Mouse (Mus musculus): ENCODE data around the gene Prune2. TPM values are rescaled to one million over a fixed set of nuclear protein-coding genes. Genes with fewer than 3 reads are reported as not detected.

Prune2 gene
- polyA plus RNA-seq, 1 experiment from 2014 or later = 1.2 TPM

GRCm38 (mm10) chr19:17256388-17256787 lies 300.5 kb downstream of the Prune2 start:
- ATAC-seq (replicated peaks; ENCODE audit: low FRiP score) (0 out of 2 replicates have a peak, but pooled peaks have one; percentile 36), DNase-seq (ENCODE audit: low spot score) (no peak)
- no peaks in the 10 kb centered on the region for H3K9me3 ChIP-seq (ENCODE audit: control insufficient read depth, low read length)
- no peak overlapping the region for H3K27ac ChIP-seq (ENCODE audit: low read depth, low read length)
- no peaks in the 10 kb centered on the region for H3K36me3 ChIP-seq (ENCODE audit: control insufficient read depth, insufficient read depth, low read length)
- WGBS = 84% methylated on average over 8 of the region's 8 CpGs
- no peaks in the 10 kb centered on the region for H3K27me3 ChIP-seq (ENCODE audit: control insufficient read depth, insufficient read depth, low read length)
- H3K4me1 ChIP-seq (replicated peaks; ENCODE audit: control insufficient read depth, insufficient read depth, low read length) = no peaks in the 10 kb centered on the region
- no peak overlapping the region for H3K4me2 ChIP-seq (ENCODE audit: low read depth, low read length, severe bottlenecking)
- H3K4me3 ChIP-seq (ENCODE audit: low read depth, low read length) = no peak overlapping the region
- no peak overlapping the region for H3K9ac ChIP-seq (ENCODE audit: low read length)

- H3K36me3 ChIP-seq (ENCODE audit: control insufficient read depth, insufficient read depth, low read length) = no peaks in the 10 kb centered on the region
- no peaks in the 10 kb centered on the region for H3K9me3 ChIP-seq (ENCODE audit: control insufficient read depth, low read length)
- DNase-seq (ENCODE audit: low spot score) (no peak), ATAC-seq (replicated peaks; ENCODE audit: low FRiP score) (no peak)
- H3K4me2 ChIP-seq (ENCODE audit: low read depth, low read length, severe bottlenecking) = no peak overlapping the region
- no peak overlapping the region for H3K4me3 ChIP-seq (ENCODE audit: low read depth, low read length)
- no peak overlapping the region for H3K27ac ChIP-seq (ENCODE audit: low read depth, low read length)
- no peak overlapping the region for H3K9ac ChIP-seq (ENCODE audit: low read length)
- H3K4me1 ChIP-seq (replicated peaks; ENCODE audit: control insufficient read depth, insufficient read depth, low read length) = no peaks in the 10 kb centered on the region
- H3K27me3 ChIP-seq (ENCODE audit: control insufficient read depth, insufficient read depth, low read length) = no peaks in the 10 kb centered on the region
- WGBS = 89% methylated on average over 10 of the region's 10 CpGs
Observed at GRCm38 (mm10) chr19:17256867-17257266, 300.9 kb downstream of the Prune2 start.

GRCm38 (mm10) chr19:17263181-17263580 lies 307.3 kb downstream of the Prune2 start:
- Histone ChIP-seq H3K9me3 (ENCODE audit: control insufficient read depth, low read length) (no peaks in the 10 kb centered on the region), H3K9ac (ENCODE audit: low read length) (no peak overlapping the region), H3K4me1 (replicated peaks; ENCODE audit: control insufficient read depth, insufficient read depth, low read length) (no peaks in the 10 kb centered on the region), H3K27me3 (ENCODE audit: control insufficient read depth, insufficient read depth, low read length) (no peaks in the 10 kb centered on the region), H3K4me2 (ENCODE audit: low read depth, low read length, severe bottlenecking) (no peak overlapping the region), H3K27ac (ENCODE audit: low read depth, low read length) (no peak overlapping the region), H3K4me3 (ENCODE audit: low read depth, low read length) (no peak overlapping the region), H3K36me3 (ENCODE audit: control insufficient read depth, insufficient read depth, low read length) (no peaks in the 10 kb centered on the region)
- WGBS = 90% methylated on average over 2 of the region's 2 CpGs
- DNase-seq (ENCODE audit: low spot score) = no peak
- ATAC-seq (replicated peaks; ENCODE audit: low FRiP score) = no peak

- H3K4me2 ChIP-seq (ENCODE audit: low read depth, low read length, severe bottlenecking) = no peak overlapping the region
- H3K4me3 ChIP-seq (ENCODE audit: low read depth, low read length) = no peak overlapping the region
- H3K9ac ChIP-seq (ENCODE audit: low read length) = no peak overlapping the region
- no peak overlapping the region for H3K27ac ChIP-seq (ENCODE audit: low read depth, low read length)
- WGBS = 91% methylated on average over 13 of the region's 13 CpGs
- no peaks in the 10 kb centered on the region for H3K36me3 ChIP-seq (ENCODE audit: control insufficient read depth, insufficient read depth, low read length)
- no peak for DNase-seq (ENCODE audit: low spot score)
- no peak for ATAC-seq (replicated peaks; ENCODE audit: low FRiP score)
- H3K9me3 ChIP-seq (ENCODE audit: control insufficient read depth, low read length) = no peaks in the 10 kb centered on the region
- no peaks in the 10 kb centered on the region for H3K27me3 ChIP-seq (ENCODE audit: control insufficient read depth, insufficient read depth, low read length)
- H3K4me1 ChIP-seq (replicated peaks; ENCODE audit: control insufficient read depth, insufficient read depth, low read length) = no peaks in the 10 kb centered on the region
Observed at GRCm38 (mm10) chr19:17263679-17264370, 307.9 kb downstream of the Prune2 start.

- Histone ChIP-seq H3K4me3 (ENCODE audit: low read depth, low read length) (no peak overlapping the region), H3K4me2 (ENCODE audit: low read depth, low read length, severe bottlenecking) (no peak overlapping the region), H3K36me3 (ENCODE audit: control insufficient read depth, insufficient read depth, low read length) (no peaks in the 10 kb centered on the region), H3K9me3 (ENCODE audit: control insufficient read depth, low read length) (no peaks in the 10 kb centered on the region), H3K4me1 (replicated peaks; ENCODE audit: control insufficient read depth, insufficient read depth, low read length) (no peaks in the 10 kb centered on the region), H3K27ac (ENCODE audit: low read depth, low read length) (no peak overlapping the region), H3K27me3 (ENCODE audit: control insufficient read depth, insufficient read depth, low read length) (no peaks in the 10 kb centered on the region), H3K9ac (ENCODE audit: low read length) (no peak overlapping the region)
- ATAC-seq (replicated peaks; ENCODE audit: low FRiP score) (no peak), DNase-seq (ENCODE audit: low spot score) (no peak)
- 93% methylated on average over 9 of the region's 9 CpGs for WGBS
Observed at GRCm38 (mm10) chr19:17264481-17265196, 308.7 kb downstream of the Prune2 start.

- Histone ChIP-seq H3K9me3 (ENCODE audit: control insufficient read depth, low read length) (no peaks in the 10 kb centered on the region), H3K4me1 (replicated peaks; ENCODE audit: control insufficient read depth, insufficient read depth, low read length) (no peaks in the 10 kb centered on the region; the same call in 1 of the 2 replicates), H3K27ac (ENCODE audit: low read depth, low read length) (no peak overlapping the region), H3K9ac (ENCODE audit: low read length) (no peak overlapping the region), H3K27me3 (ENCODE audit: control insufficient read depth, insufficient read depth, low read length) (no peaks in the 10 kb centered on the region), H3K36me3 (ENCODE audit: control insufficient read depth, insufficient read depth, low read length) (no peaks in the 10 kb centered on the region), H3K4me2 (ENCODE audit: low read depth, low read length, severe bottlenecking) (no peak overlapping the region), H3K4me3 (ENCODE audit: low read depth, low read length) (no peak overlapping the region)
- 86% methylated on average over 4 of the region's 4 CpGs for WGBS
- ATAC-seq (replicated peaks; ENCODE audit: low FRiP score) = no peak
- no peak for DNase-seq (ENCODE audit: low spot score)
Observed at GRCm38 (mm10) chr19:17268669-17269068, 312.8 kb downstream of the Prune2 start.

- Histone ChIP-seq H3K27ac (ENCODE audit: low read depth, low read length) (no peak overlapping the region), H3K4me1 (replicated peaks; ENCODE audit: control insufficient read depth, insufficient read depth, low read length) (no peaks in the 10 kb centered on the region; the same call in 1 of the 2 replicates), H3K9me3 (ENCODE audit: control insufficient read depth, low read length) (no peaks in the 10 kb centered on the region), H3K4me3 (ENCODE audit: low read depth, low read length) (no peak overlapping the region), H3K27me3 (ENCODE audit: control insufficient read depth, insufficient read depth, low read length) (no peaks in the 10 kb centered on the region), H3K36me3 (ENCODE audit: control insufficient read depth, insufficient read depth, low read length) (no peaks in the 10 kb centered on the region), H3K9ac (ENCODE audit: low read length) (no peak overlapping the region), H3K4me2 (ENCODE audit: low read depth, low read length, severe bottlenecking) (no peak overlapping the region)
- 50% methylated on average over 3 of the region's 3 CpGs for WGBS
- ATAC-seq (replicated peaks; ENCODE audit: low FRiP score) (no peak), DNase-seq (ENCODE audit: low spot score) (peak; percentile 52)
Observed at GRCm38 (mm10) chr19:17271179-17271622, 315.3 kb downstream of the Prune2 start.

- no peaks in the 10 kb centered on the region for H3K36me3 ChIP-seq (ENCODE audit: control insufficient read depth, insufficient read depth, low read length)
- no peak overlapping the region for H3K4me2 ChIP-seq (ENCODE audit: low read depth, low read length, severe bottlenecking)
- H3K27ac ChIP-seq (ENCODE audit: low read depth, low read length) = no peak overlapping the region
- DNase-seq (ENCODE audit: low spot score) = no peak
- WGBS = 90% methylated on average over 2 of the region's 2 CpGs
- no peak overlapping the region for H3K9ac ChIP-seq (ENCODE audit: low read length)
- H3K9me3 ChIP-seq (ENCODE audit: control insufficient read depth, low read length) = no peaks in the 10 kb centered on the region
- ATAC-seq (replicated peaks; ENCODE audit: low FRiP score) = no peak
- no peak overlapping the region for H3K4me3 ChIP-seq (ENCODE audit: low read depth, low read length)
- no peaks in the 10 kb centered on the region; the same call in 1 of the 2 replicates for H3K4me1 ChIP-seq (replicated peaks; ENCODE audit: control insufficient read depth, insufficient read depth, low read length)
- no peaks in the 10 kb centered on the region for H3K27me3 ChIP-seq (ENCODE audit: control insufficient read depth, insufficient read depth, low read length)
Observed at GRCm38 (mm10) chr19:17272988-17273387, 317.1 kb downstream of the Prune2 start.
